Mouse (Mus musculus): ENCODE measurements around the gene Gm49711. TPM values are rescaled to one million over a fixed set of nuclear protein-coding genes. Genes with fewer than 3 reads are reported as not detected.

The Gm49711 gene
- polyA plus RNA-seq, 1 experiment, result 0.07 TPM

DNA sequence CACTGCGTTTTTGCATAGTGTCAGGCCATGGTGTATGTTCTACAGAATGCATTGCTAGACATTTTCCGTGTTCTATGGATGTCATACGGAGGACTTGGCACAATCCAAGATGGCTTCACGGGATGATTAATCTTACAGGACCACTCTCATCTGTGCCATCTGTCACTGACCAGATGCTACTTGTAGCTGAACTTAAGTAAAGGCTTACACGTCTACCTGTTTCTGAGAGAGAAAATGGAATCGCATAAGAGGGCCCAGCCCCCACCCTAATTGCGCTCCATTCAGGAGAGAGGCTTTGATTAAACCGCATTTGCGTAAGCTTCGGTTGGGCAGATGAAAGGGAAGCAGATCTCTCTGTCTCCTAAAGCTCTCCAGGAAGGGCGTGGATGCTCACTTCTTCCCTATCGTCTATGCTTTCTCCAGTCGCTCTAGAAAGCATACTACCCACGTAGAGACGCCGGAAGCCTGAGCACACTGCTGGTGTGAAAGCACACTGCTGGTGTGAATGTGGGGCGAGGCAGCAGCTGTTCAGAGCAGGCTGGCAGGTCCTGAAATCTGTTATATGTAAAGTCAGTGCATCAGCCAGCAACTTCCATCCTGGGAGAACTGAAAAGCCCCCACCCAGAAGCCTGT lies 62.9 kb downstream of the Gm49711 start:
- no peak for DNase-seq (ENCODE audit: low spot score)

DNA sequence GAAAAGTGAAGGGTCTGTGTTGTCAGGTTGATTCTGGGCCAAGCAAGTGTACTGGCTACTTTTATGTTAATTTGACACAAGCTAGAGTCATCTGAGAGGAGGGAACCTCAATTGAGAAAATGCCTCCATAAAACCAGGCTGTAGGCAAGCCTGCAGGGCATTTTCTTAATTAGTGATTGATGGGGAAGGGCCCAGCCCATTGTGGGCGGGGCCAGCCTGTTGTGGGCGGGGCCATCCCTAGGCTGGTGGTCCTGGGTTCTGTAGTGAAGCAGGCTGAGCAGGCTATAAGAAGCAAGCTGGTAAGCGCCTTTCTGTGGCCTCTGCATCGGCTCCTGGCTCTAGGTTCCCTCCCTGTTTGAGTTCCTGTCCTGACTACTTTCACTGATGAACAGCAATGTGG lies 69.1 kb downstream of the Gm49711 start:
- DNase-seq (ENCODE audit: low spot score), result no peak

DNA sequence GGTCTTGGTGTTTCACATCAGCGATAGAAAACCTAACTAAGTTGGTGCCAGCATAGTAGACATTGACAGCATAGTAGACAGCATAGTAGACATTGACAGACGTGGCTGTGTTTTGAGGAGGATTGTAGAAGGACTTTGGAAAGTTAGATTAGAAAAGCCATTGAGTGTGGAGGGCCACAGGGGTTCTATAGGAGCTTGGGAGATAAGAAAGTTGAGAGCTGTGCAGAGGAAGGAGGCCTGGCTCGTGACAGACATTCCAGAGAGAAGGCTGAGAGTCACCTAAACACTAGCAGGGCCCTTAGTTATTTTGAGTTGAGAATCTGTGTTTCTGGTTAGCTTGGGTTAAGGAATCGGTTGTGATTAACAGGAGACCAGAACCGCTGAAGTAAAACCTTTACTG lies 69.5 kb downstream of the Gm49711 start:
- no peak for DNase-seq (ENCODE audit: low spot score)

DNA sequence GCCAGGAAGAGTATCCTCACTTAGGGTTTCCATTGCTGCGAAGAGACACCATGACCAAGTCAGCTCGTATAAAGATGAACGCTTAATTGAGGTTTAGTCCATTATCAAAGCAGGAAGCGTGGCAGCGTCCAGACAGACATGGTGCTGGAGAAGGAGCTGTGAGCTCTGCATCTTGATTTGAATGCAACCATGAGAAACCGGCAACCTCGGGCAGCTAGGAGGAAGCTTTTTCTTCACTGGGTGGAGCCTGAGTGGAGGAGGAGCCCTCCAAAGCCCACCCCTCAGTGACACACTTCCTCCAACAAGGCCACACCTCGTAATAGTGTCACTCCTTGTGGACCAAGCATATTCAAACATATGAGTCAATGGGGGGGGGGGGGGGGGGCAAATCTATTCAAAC lies 71.7 kb downstream of the Gm49711 start:
- DNase-seq (ENCODE audit: low spot score), result no peak

DNA sequence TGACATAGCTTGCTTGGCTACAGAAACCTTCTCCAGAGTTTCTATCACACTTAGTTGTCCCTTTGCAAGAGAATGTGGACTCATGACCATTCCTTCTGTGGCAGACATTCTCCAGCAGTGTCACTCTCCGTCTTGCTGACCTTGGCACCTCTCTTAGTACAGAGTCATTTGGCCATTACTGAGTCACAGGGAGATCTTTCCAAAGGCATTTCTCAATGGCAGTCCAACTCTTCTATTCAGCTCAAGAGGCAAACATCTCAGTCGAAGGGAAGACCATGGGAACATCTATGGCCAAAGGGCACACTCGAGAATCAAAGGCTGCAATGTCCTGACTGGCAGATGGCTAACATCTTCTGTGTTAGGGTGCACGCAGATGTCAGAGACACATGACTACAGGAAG lies 74.4 kb downstream of the Gm49711 start:
- DNase-seq (ENCODE audit: low spot score), result no peak

DNA sequence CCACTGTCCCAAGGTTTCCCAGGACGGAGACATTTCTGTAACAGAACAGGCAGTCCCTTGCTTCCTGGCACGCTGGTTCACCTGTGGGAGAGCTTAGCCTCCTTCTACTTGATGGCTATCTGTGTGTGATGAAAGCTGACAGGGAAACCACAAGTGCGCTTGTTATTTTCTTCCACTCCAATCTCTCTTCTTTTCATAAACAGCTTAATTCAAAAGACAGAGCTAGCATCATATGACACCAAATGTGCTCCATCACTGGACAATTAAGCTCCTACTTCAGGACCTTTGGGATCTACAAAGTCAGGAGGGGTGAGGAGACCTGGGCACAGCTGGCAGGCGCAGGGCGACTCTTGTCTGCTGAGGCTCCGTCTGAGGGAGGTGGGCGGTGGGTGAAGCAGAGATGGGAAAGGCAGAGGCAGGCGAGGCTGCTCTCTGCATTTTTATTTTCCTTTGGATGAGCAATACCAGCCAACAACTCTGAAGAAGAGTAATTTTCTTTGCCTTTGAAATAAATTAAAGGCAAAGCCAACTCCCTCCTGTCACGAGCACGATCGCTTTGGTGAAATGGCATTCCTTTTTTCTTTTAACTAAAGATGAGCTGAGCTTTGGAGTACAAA lies 76.1 kb downstream of the Gm49711 start:
- DNase-seq (ENCODE audit: low spot score), result no peak

DNA sequence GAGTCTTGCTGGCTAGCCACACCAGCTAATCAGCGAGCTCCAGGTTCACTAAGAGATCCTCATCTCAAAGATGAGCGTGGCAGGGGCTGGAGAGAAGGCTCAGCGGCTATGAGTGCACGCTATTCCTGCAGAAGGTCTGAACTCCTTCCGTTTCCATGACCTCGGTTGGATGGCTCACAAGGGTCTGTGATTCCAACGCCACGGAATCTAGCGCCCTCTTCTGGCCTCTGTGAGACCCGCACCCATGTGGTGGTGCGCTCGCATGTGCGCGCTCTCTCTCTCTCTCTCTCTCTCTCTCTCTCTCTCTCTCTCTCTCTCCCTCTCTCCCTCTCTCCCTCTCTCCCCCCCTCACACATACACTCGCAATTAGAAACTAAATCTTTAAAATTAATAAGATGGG lies 78.2 kb downstream of the Gm49711 start:
- DNase-seq (ENCODE audit: low spot score), result no peak

DNA sequence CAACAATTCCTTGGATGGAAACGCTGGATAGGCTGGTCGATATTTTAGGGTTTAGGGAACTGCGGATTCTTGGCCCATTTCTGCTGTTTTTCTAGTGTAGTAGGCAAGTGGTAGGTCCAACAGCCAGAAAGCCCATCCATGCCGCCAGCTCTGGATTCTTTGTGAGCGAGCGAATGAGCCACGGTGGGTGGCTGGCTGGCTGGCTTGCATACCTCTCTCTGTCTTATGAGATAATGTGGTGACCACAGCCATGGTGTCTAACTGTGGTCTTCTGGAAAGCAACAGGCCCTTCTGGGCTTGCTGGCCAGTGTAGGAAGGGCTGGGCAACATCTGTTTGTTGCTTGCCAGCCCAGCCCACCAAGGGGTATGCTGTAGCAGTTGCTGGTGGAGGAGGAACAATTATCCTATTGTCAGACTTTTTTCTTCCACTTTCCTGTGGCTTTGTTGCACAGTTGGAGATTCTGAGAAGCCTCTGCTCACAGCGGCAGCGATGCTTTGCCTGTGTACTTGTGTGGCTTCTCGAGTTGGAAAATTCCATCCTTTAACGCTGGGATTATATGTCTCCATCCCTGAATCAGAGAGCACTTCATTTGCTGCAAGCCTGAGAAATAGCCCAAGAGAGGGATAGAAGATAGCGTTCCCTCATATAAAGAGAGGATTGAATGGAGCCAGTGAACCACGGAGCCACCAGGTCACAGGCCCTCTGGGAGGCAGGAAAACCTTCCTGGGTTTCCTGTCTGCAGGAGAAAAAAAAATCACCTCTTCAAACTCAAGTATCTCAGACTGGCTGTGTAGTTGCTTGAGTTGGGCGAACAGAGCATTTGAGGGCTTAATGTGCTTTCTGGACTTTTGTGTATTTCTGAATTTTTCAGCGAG lies 81.5 kb downstream of the Gm49711 start:
- DNase-seq (ENCODE audit: low spot score), result no peak

DNA sequence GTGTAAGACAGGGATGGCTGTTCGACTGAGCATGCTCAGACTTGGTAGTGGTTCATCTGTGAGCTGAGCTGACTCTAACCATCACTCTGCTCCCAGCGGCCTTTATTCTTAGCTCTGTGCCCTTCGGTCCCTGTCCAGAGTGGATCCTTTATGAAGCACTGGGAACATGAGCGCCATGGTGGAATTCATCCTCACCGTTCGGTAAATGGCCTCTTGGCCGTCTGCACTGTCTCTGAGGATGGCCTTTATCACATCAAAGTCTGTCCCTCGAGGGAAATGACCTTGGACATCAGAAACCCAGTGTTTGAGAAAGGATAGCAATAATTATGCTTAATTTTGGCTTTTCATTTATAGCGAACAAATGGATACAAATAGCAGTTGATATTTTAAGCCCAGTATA lies 82.2 kb downstream of the Gm49711 start:
- no peak for DNase-seq (ENCODE audit: low spot score)

DNA sequence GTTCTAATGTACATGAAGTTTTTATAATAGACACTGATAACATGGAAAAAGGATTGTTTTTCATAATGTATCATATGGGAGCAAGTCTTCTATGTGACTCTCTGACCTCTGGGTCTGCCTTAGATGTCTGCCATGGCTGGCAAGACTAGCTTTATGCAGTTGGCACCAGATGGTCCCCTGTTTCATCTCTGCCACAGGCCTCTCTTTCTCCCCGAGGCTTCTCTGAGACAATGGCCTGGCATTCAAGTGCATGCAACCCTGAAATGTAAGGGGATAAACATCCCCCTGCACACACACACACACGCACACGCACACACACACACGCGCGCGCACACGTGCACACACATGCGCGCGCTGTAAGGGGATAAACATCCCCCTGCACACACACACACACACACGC lies 82.9 kb downstream of the Gm49711 start:
- DNase-seq (ENCODE audit: low spot score), result no peak

DNA sequence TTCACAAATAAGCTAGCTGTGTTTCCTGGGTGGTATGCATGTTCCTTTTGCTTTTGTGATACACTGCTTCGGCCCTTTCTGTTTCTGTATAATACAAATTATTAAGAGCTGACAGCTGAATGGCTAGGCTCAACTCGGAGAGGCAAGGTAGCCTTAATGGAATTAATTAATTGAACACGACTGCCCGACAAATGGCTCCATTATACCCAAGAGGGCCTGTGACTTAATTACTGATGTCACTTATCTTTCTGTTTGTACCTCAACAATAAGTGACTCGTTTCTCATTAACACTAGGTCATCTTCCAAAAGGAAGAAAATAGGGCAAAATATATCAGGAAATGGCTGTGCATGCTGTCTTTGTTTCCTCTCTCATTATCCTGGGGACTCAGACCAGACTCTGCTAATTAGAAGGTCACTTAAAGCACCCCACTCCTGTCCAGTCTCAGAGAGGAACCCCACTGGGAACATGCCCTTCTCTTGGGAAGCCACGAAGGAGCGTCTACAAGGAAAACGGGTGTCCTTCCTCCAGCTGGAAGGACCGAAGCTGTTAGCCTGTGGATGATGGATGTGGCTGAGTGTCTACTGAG lies 84.4 kb downstream of the Gm49711 start:
- no peak for DNase-seq (ENCODE audit: low spot score)

DNA sequence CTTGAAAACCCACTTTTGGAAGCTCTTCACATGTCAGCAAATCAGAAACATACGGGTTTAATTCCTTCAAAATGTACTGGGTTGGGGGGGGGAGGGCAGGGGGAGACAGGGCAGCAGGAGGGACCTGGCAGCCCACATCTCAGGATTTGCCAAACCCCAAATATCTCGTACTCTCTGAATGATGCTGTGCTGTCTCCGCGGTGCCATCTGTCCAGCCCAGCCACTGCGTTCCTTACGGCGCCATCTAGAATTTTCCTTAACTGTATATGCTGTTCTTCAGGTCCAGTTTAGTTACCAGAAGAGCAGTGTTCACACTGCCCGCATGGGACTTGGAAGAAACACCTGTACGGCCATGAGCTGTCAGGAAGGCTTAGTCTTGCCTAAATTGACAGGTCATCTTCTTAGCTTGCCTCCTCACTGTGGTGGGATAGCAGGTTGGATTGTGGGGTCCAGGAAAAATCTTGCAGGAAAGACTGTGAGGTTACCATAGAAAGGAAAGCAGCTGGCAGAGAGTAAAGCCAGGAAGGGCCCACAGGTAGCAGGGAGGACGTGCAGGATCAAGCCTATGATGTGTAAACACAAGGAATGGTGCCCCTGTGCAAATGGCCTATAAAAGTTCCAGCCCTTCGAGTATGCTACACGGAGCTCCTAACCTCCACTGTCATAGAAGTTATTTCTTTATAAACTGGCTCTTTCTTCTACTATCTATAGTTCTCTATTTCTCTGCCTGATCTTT lies 89.7 kb downstream of the Gm49711 start:
- DNase-seq (ENCODE audit: low spot score), result no peak

DNA sequence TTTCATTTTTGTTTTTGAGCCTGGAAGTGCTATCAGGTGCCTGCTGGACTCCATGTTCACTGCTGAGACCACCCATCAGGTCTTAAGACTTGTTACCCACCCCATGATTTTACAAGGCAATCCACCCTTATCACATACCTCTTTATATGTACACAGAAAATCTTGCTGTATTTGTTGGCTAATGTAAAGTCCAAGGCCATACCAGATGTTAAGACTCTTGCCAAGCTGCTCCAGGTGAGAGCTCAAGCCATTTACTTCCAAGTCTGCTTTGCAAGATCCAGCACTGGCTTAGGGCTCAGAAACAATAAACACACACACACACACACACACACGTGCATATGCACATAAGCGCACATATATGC lies 90.2 kb downstream of the Gm49711 start:
- DNase-seq (ENCODE audit: low spot score), result no peak

DNA sequence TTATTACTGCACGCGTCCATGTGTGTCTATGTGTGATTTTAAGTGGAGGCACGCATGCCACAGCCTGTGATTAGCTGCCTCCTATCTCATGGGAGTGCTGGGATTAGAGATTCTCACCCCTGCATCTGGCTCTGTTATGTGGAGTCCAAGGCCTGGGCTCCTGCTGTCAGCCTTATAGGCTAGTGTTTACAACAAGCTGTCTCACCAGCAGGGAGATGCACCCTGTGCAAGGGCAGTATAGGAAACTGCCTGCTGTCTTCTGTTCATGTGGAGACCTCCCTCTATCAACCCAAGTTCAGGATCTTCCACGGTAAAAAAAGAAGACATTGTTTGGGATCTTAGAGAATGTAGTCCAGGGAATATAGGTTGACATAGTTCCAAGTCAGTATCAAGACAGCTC lies 92.9 kb downstream of the Gm49711 start:
- no peak for DNase-seq (ENCODE audit: low spot score)

DNA sequence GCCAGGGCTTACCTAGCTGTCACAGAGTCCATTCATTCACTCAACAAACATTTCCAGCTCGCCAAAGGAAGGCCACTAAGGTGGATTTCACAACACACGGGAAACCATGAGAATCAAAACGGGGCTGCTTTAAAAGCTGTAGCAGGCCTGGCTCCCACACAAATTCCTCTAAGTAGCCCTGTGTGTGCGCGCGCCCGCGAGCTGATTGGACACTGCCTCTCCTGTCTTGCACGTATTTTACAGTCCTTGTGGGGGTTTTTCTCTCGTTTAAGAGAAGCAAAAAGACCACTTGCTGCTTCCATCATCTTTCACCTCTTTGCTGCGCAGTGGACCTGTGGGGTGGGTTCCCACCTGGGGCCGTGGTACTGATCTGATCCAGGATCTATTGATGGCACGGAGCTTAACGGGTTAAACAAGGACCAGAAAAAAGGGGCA lies 99.9 kb downstream of the Gm49711 start:
- peak; percentile 27 for DNase-seq (ENCODE audit: low spot score)

DNA sequence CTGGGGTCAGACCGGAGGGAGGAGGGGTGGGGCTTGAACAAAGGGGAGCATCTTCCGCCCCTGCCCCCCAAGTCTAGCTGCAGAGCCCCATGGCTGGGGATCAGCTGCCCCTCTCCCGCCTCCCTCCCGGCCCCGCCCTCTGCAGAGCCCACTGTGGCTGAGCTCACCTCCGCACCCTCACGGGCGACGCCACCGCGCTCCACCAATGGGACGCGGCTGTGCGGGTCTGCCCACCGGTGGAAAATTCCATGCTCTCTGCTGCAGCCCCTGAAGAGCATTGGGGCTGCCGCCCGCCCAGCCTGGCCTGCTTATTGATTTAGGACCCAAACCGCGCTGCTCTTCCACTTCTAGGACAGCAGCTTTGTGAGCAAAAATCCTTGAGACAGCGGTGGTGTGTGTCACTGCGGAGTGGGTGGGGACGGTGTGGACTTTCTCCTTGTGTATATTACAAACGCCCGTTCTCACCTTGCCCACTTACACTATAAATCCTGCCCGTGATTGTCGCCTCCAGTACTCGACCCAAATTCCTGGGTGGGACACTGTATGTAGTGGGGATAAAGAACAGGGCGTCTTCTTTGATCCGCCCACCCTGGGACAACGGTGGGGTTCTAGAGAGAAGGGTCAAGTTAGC lies 100.5 kb downstream of the Gm49711 start:
- peak; percentile 38 for DNase-seq (ENCODE audit: low spot score)

DNA sequence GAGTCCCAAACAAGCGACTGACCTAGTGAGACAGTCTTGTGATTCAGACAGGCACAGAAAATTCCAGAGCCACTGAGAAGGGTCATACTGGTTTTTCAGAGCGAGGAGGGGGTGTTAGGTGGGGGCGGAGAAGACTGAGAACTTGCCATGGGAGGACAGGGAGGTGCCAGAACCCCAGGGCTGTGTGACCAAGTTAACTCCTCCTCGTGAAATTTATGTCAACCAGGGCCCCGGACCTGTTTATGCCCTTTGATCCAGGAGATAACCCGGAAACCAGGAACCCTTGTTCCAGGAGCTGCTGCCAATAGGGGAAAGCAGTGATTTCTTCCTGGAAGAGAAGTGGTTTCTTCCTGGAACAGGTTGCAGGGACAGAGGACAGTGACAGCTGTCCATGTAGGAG lies 101.0 kb downstream of the Gm49711 start:
- no peak for DNase-seq (ENCODE audit: low spot score)

DNA sequence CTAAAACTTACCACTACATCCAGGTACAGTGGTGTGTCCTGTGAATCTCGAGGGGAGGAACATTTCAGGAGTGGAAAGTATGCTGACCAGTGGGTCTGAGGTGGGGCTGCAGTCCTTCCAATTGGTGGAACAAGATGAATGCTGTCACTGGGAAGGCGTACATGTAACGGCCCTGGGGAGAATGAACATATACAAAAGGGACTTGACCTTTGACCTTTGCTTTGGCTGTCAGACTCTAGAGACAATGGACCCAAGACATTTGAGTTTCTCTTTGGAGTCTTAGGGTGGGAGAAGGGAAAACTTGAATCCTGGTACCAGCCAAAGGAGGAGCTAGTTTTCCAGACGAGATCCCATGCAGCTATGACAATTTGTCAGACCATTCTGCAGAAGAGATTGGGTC lies 104.2 kb downstream of the Gm49711 start:
- DNase-seq (ENCODE audit: low spot score), result no peak

DNA sequence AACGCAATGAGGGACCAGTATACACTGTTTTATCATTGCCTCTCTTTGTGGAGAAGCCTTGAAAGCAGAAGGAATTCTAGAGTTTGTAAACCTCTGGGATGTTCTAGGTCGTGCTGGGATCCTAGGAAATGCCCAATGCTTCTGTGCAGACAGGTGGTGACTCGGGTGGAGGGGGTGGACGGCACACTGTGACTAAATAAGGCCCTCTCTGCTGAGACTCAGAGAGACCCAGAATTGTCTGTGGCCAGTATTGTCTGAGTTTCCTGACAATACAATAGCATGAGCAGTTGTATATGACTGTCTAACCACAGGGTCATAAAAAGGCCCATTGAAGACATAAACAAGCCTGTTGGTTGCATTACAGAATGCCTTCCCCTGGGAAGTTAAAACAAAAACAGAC lies 105.4 kb downstream of the Gm49711 start:
- no peak for DNase-seq (ENCODE audit: low spot score)

DNA sequence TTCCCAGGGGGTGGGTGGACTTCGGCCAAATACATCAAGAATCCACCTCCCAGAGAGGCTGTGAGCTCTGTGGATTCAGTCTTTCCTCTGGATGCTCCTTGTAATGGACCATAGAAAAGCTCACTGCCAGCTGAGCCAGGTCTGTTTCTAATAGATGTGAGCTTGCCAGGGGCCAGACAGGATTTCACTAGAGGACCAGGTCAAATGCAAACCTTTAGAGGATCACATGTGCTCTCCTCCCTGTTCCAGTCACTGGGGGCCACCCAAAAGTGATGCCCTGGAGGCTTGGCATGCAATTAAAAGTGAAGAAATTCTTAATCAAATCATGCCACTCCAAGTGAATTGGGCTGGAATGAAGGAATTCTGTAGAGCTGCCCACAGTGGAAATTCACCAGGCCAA lies 117.9 kb downstream of the Gm49711 start:
- no peak for DNase-seq (ENCODE audit: low spot score)

DNA sequence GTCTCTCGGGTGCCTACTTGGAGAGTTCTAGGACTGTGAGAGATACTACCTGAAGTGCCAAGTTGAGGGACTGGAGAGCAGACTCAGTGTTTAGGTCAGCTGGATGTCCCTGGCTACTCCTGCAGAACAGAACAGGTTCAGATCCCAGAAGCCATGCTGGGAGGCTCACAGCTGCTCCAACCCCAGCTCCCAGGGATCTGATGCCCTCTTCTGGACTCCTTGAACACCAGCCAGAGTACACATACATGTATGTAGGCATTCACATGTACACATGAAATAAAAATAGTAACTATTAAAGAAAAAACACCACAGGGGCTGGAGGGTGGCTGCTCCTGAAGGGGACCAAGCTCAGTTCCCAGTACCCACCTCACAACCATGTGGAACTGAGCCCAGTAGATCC lies 119.6 kb downstream of the Gm49711 start:
- no peak for DNase-seq (ENCODE audit: low spot score)

DNA sequence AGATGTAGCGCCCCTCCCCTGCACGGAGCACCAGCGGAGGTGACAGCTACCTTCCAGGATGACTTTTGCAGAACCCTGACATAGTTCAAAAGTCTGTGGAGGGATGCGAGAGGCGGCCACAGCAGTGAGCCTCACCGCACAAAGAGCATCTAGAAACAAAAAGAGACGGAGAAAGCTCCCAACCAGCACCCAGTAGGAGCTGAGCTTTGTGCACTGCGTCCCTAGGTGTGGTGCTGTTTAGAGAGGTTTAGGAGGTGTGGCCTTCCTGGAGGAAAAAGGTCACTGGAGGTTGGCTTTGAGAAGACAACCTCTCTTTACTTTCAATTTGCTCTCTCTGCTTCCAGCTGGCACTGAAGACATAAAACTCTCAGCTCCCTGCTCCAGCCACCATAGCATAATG lies 121.2 kb downstream of the Gm49711 start:
- DNase-seq (ENCODE audit: low spot score), result no peak

Measured in urinary bladder, adult 2 months (tissue).